19 mouse cellular contexts compared by ENCODE assay signal in the genomic region with DNA sequence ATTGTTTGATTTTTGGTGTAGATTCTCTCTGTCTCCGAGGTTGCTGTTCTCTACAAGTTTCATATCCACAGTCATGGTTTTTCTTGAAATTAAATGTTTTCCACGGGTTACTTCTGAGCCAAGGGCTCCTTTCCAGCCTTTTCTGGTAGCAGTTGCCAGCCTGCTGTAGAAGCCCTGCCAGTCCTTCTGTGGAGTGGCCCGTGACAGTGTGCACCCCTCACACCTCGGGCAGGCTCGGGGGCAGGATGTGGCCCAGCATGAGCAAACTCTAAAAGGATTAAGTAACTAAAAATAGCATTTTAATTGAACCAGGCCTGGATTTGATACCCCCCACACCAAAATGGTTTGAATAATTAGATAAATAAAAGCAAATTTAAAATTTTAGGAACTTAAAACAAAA. TPM values are rescaled to one million over a fixed set of nuclear protein-coding genes. Genes with fewer than 3 reads are reported as not detected.
DNase-seq lines count a peak whose midpoint lies in the region; ATAC-seq and TF ChIP-seq lines count a peak whose summit lies in the region.
"Had no signal": no experiment of that assay in that cellular context is flagged by ENCODE, and none has a peak within 500 bp of the region (broad histone marks: within the 10 kb centered on the region; RNA-seq: fewer than 3 reads in every experiment).

No protein-coding gene starts in this region.

- no peak overlapping the region for H3K4me3 ChIP-seq in intestine, embryonic 15.5 days (replicated peaks)
- H3K4me3 ChIP-seq in intestine, postnatal 0 days (ENCODE audit: low read depth, low read length): no peak overlapping the region
- no peak overlapping the region for H3K4me3 ChIP-seq in intestine, embryonic 16.5 days (ENCODE audit: low read length)
- H3K4me3 ChIP-seq: embryonic facial prominence, embryonic 10.5 days; forebrain, embryonic 13.5 days; heart, adult 2 months; heart, embryonic 15.5 days; hindbrain, embryonic 13.5 days had no signal

- H3K9ac ChIP-seq in intestine, embryonic 15.5 days: no peak overlapping the region
- H3K9ac ChIP-seq in intestine, postnatal 0 days (ENCODE audit: low read depth, low read length): no peak overlapping the region
- no peak overlapping the region for H3K9ac ChIP-seq in intestine, embryonic 16.5 days (ENCODE audit: low read depth, low read length)
- H3K9ac ChIP-seq: forebrain, embryonic 13.5 days; forebrain, postnatal 0 days; heart, embryonic 15.5 days; hindbrain, embryonic 13.5 days had no signal

- 0 out of 2 replicates have a peak overlapping the region, but pooled peaks have one; percentile 48 for H3K27ac ChIP-seq in intestine, embryonic 15.5 days
- H3K27ac ChIP-seq in intestine, postnatal 0 days (ENCODE audit: low read depth, low read length): no peak overlapping the region
- 0 out of 2 replicates have a peak overlapping the region, but pooled peaks have one; percentile 20 for H3K27ac ChIP-seq in intestine, embryonic 16.5 days (ENCODE audit: low read length)
- H3K27ac ChIP-seq: embryonic facial prominence, embryonic 10.5 days; forebrain, embryonic 13.5 days; heart, adult 2 months; heart, embryonic 15.5 days; hindbrain, embryonic 13.5 days; hindbrain, postnatal 0 days had no signal

- peaks cover 18% of the 10 kb centered on the region for H3K4me1 ChIP-seq in intestine, embryonic 15.5 days (replicated peaks)
- 0 out of 2 replicates have a peak, but pooled peaks cover 5% of the 10 kb centered on the region for H3K4me1 ChIP-seq in intestine, postnatal 0 days (replicated peaks; ENCODE audit: control insufficient read depth, insufficient read depth, low read length)
- peaks cover 25% of the 10 kb centered on the region for H3K4me1 ChIP-seq in intestine, embryonic 16.5 days (ENCODE audit: control insufficient read depth, insufficient read depth, low read length)

- no peaks in the 10 kb centered on the region for H3K9me3 ChIP-seq in intestine, embryonic 15.5 days
- H3K9me3 ChIP-seq in intestine, postnatal 0 days (ENCODE audit: control insufficient read depth): no peaks in the 10 kb centered on the region
- H3K9me3 ChIP-seq in intestine, embryonic 16.5 days (ENCODE audit: control insufficient read depth, low read length): no peaks in the 10 kb centered on the region
- H3K9me3 ChIP-seq: embryonic facial prominence, embryonic 10.5 days; forebrain, embryonic 13.5 days; heart, embryonic 15.5 days; hindbrain, embryonic 13.5 days had no signal

- TF ChIP-seq CTCF in intestine, postnatal 0 days (IDR thresholded peaks at IDR 0.05; ENCODE audit: low read depth): no peak

- no peak overlapping the region for H3K4me2 ChIP-seq in intestine, embryonic 15.5 days (replicated peaks)
- H3K4me2 ChIP-seq in intestine, postnatal 0 days (replicated peaks; ENCODE audit: low read depth): no peak overlapping the region
- H3K4me2 ChIP-seq in intestine, embryonic 16.5 days (ENCODE audit: low read depth, low read length): no peak overlapping the region
- H3K4me2 ChIP-seq: forebrain, embryonic 13.5 days; heart, embryonic 11.5 days; heart, embryonic 15.5 days; hindbrain, embryonic 13.5 days had no signal

- no peaks in the 10 kb centered on the region for H3K27me3 ChIP-seq in intestine, embryonic 15.5 days (replicated peaks)
- no peaks in the 10 kb centered on the region for H3K27me3 ChIP-seq in intestine, postnatal 0 days (replicated peaks; ENCODE audit: control insufficient read depth, insufficient read depth, low read length)
- no peaks in the 10 kb centered on the region for H3K27me3 ChIP-seq in intestine, embryonic 16.5 days (replicated peaks; ENCODE audit: control insufficient read depth, insufficient read depth, low read length)
- H3K27me3 ChIP-seq: forebrain, embryonic 13.5 days; heart, embryonic 15.5 days; hindbrain, embryonic 13.5 days had no signal

- peak; percentile 50 for DNase-seq in T-cell, adult 2 months (ENCODE audit: low spot score)
- peak; percentile 40 for DNase-seq in thymus, postnatal 14 days
- no peak for DNase-seq in urinary bladder, postnatal 36 days (ENCODE audit: low spot score in 2 of 2)
- no peak for DNase-seq in layer of hippocampus, postnatal 25 days (ENCODE audit: extremely low spot score in 1 of 2, low spot score in 1 of 2)
- DNase-seq: adrenal gland, adult 8-10 months; cerebellum, adult 18-20 months; forebrain, postnatal 0 days; gastrocnemius, postnatal 14 days; heart, adult 2 months; heart, postnatal 14 days had no signal

- ATAC-seq in intestine, embryonic 15.5 days: no peak
- ATAC-seq in intestine, postnatal 0 days: no peak
- ATAC-seq in intestine, embryonic 16.5 days: no peak
- ATAC-seq: forebrain, embryonic 13.5 days; forebrain, postnatal 0 days; hindbrain, postnatal 0 days had no signal

- 62% methylated on average over 5 of the region's 5 CpGs for WGBS in intestine, embryonic 15.5 days
- 48% methylated on average over 5 of the region's 5 CpGs for WGBS in intestine, postnatal 0 days
- WGBS in intestine, embryonic 16.5 days: 73% methylated on average over 5 of the region's 5 CpGs

- peaks cover 28% of the 10 kb centered on the region for H3K36me3 ChIP-seq in intestine, embryonic 15.5 days
- H3K36me3 ChIP-seq in intestine, postnatal 0 days (ENCODE audit: control insufficient read depth, insufficient read depth): peaks cover 33% of the 10 kb centered on the region
- H3K36me3 ChIP-seq in intestine, embryonic 16.5 days (ENCODE audit: control insufficient read depth, insufficient read depth, low read length): peaks cover 27% of the 10 kb centered on the region

RNA-seq across cellular contexts. Expression of a gene that starts 4.1 kb away (rescaled TPM):
- polyA plus RNA-seq in intestine, embryonic 15.5 days (2015; fragmentation: Nextera tagmentation; extraction: Ambion mirVana): 57.8 and 59.3 TPM in 2 replicates
- polyA plus RNA-seq in intestine, postnatal 0 days (2015; fragmentation: Nextera tagmentation; extraction: Ambion mirVana): 57.5 and 58.5 TPM in 2 replicates
- 61.5 and 67.9 TPM in 2 replicates for polyA plus RNA-seq in intestine, embryonic 16.5 days (2015; fragmentation: Nextera tagmentation; extraction: Ambion mirVana)
- total RNA-seq in layer of hippocampus, postnatal 25 days (2021): 10 to 100 TPM; 53.5 to 68.2 TPM

RNA-seq across cellular contexts. Expression of a gene that starts 53.5 kb away (rescaled TPM):
- 50.6 and 57.6 TPM in 2 replicates for polyA plus RNA-seq in intestine, embryonic 15.5 days (2015; fragmentation: Nextera tagmentation; extraction: Ambion mirVana)
- polyA plus RNA-seq in intestine, postnatal 0 days (2015; fragmentation: Nextera tagmentation; extraction: Ambion mirVana): 15.9 and 17.3 TPM in 2 replicates
- polyA plus RNA-seq in intestine, embryonic 16.5 days (2015; fragmentation: Nextera tagmentation; extraction: Ambion mirVana): 51.2 and 52.2 TPM in 2 replicates
- total RNA-seq in layer of hippocampus, postnatal 25 days (2021): 10 to 100 TPM; 29.5 to 32.8 TPM

RNA-seq across cellular contexts. Expression of a gene that starts 53.5 kb away (rescaled TPM):
- 85.0 and 88.3 TPM in 2 replicates for polyA plus RNA-seq in intestine, embryonic 15.5 days (2015; fragmentation: Nextera tagmentation; extraction: Ambion mirVana)
- polyA plus RNA-seq in intestine, postnatal 0 days (2015; fragmentation: Nextera tagmentation; extraction: Ambion mirVana): 37.3 and 39.0 TPM in 2 replicates
- 85.5 and 86.6 TPM in 2 replicates for polyA plus RNA-seq in intestine, embryonic 16.5 days (2015; fragmentation: Nextera tagmentation; extraction: Ambion mirVana)
- total RNA-seq in layer of hippocampus, postnatal 25 days (2021): 10 to 100 TPM; 32.6 to 49.0 TPM

Comparison
In these comparisons a context has a peak if more than half of its experiments do, and no peak if none do; other contexts are left out.
1. DNase-seq: peak in T-cell, adult 2 months (single experiment) and thymus, postnatal 14 days (single experiment); none in urinary bladder, postnatal 36 days (0 of 2) and layer of hippocampus, postnatal 25 days (0 of 2).